Mouse (Mus musculus): ENCODE data around the gene Pde4a. TPM values are rescaled to one million over a fixed set of nuclear protein-coding genes. Genes with fewer than 3 reads are reported as not detected.

Pde4a gene
- polyA plus RNA-seq, 1 experiment from 2014 or later = 2.8 TPM

- Histone ChIP-seq H3K4me1 (replicated peaks; ENCODE audit: control insufficient read depth, insufficient read depth, low read length) (peaks cover 2% of the 10 kb centered on the region; the same call in 1 of the 2 replicates), H3K27me3 (replicated peaks; ENCODE audit: control insufficient read depth, insufficient read depth, low read length) (no peaks in the 10 kb centered on the region), H3K4me2 (replicated peaks; ENCODE audit: low read depth) (peak overlapping the region; percentile 45), H3K27ac (ENCODE audit: low read depth, low read length) (no peak overlapping the region), H3K9me3 (ENCODE audit: control insufficient read depth) (no peaks in the 10 kb centered on the region), H3K9ac (ENCODE audit: low read depth, low read length) (0 out of 2 replicates have a peak overlapping the region, but pooled peaks have one; percentile 42), H3K36me3 (ENCODE audit: control insufficient read depth, insufficient read depth) (peaks cover 39% of the 10 kb centered on the region), H3K4me3 (ENCODE audit: low read depth, low read length) (no peak overlapping the region)
- TF ChIP-seq CTCF (IDR thresholded peaks at IDR 0.05; ENCODE audit: low read depth) = no peak
- WGBS = 35% methylated on average over 10 of the region's 10 CpGs
- ATAC-seq = peak; percentile 37; the same call in 1 of the 2 replicates
These were observed 18.8 kb upstream of the Pde4a start for GRCm38 (mm10) chr9:21146722-21147121.

- no peaks in the 10 kb centered on the region for H3K9me3 ChIP-seq (ENCODE audit: control insufficient read depth)
- no peak for ATAC-seq
- H3K36me3 ChIP-seq (ENCODE audit: control insufficient read depth, insufficient read depth) = peaks cover 22% of the 10 kb centered on the region
- no peak for TF ChIP-seq CTCF (IDR thresholded peaks at IDR 0.05; ENCODE audit: low read depth)
- H3K27ac ChIP-seq (ENCODE audit: low read depth, low read length) = peak overlapping the region; percentile 15; the same call in 1 of the 2 replicates
- peaks cover 2% of the 10 kb centered on the region; the same call in 1 of the 2 replicates for H3K4me1 ChIP-seq (replicated peaks; ENCODE audit: control insufficient read depth, insufficient read depth, low read length)
- peak overlapping the region; percentile 80; the same call in 1 of the 2 replicates for H3K9ac ChIP-seq (ENCODE audit: low read depth, low read length)
- peak overlapping the region; percentile 81 for H3K4me3 ChIP-seq (ENCODE audit: low read depth, low read length)
- H3K27me3 ChIP-seq (replicated peaks; ENCODE audit: control insufficient read depth, insufficient read depth, low read length) = no peaks in the 10 kb centered on the region
- peak overlapping the region; percentile 80 for H3K4me2 ChIP-seq (replicated peaks; ENCODE audit: low read depth)
These were observed 17.1 kb upstream of the Pde4a start for GRCm38 (mm10) chr9:21148427-21148826.

GRCm38 (mm10) chr9:21149077-21149653, 16.3 kb upstream of the Pde4a start:
- 5% methylated on average over 8 of the region's 8 CpGs for WGBS
- Histone ChIP-seq H3K27ac (ENCODE audit: low read depth, low read length) (peak overlapping the region; percentile 73), H3K9ac (ENCODE audit: low read depth, low read length) (peak overlapping the region; percentile 80), H3K4me1 (replicated peaks; ENCODE audit: control insufficient read depth, insufficient read depth, low read length) (peaks cover 2% of the 10 kb centered on the region; the same call in 1 of the 2 replicates), H3K4me2 (replicated peaks; ENCODE audit: low read depth) (peak overlapping the region; percentile 80), H3K27me3 (replicated peaks; ENCODE audit: control insufficient read depth, insufficient read depth, low read length) (no peaks in the 10 kb centered on the region), H3K4me3 (ENCODE audit: low read depth, low read length) (peak overlapping the region; percentile 81), H3K9me3 (ENCODE audit: control insufficient read depth) (no peaks in the 10 kb centered on the region), H3K36me3 (ENCODE audit: control insufficient read depth, insufficient read depth) (peaks cover 14% of the 10 kb centered on the region)
- no peak for TF ChIP-seq CTCF (IDR thresholded peaks at IDR 0.05; ENCODE audit: low read depth)
- no peak for ATAC-seq

- no peak for TF ChIP-seq CTCF (IDR thresholded peaks at IDR 0.05; ENCODE audit: low read depth)
- H3K9ac ChIP-seq (ENCODE audit: low read depth, low read length) = peak within 1 kb of the TSS; percentile 80
- H3K4me3 ChIP-seq (ENCODE audit: low read depth, low read length) = peak within 1 kb of the TSS; percentile 81
- WGBS = 4% methylated on average over 53 of the region's 56 CpGs
- H3K4me2 ChIP-seq (replicated peaks; ENCODE audit: low read depth) = peak within 1 kb of the TSS; percentile 80
- H3K27me3 ChIP-seq (replicated peaks; ENCODE audit: control insufficient read depth, insufficient read depth, low read length) = no peaks in the 10 kb centered on the region
- H3K4me1 ChIP-seq (replicated peaks; ENCODE audit: control insufficient read depth, insufficient read depth, low read length) = peaks cover 2% of the 10 kb centered on the region; the same call in 1 of the 2 replicates
- ATAC-seq = peak; percentile 94
- H3K9me3 ChIP-seq (ENCODE audit: control insufficient read depth) = no peaks in the 10 kb centered on the region
- H3K36me3 ChIP-seq (ENCODE audit: control insufficient read depth, insufficient read depth) = peaks cover 8% of the 10 kb centered on the region
- H3K27ac ChIP-seq (ENCODE audit: low read depth, low read length) = peak within 1 kb of the TSS; percentile 73
These were observed 15.7 kb upstream of the Pde4a start, which contains the start of gene Cdc37 for GRCm38 (mm10) chr9:21149654-21150419. Gene Cdc37 (minus strand): TSS chr9:21149982.

GRCm38 (mm10) chr9:21152715-21153114, 12.8 kb upstream of the Pde4a start:
- H3K27me3 ChIP-seq (replicated peaks; ENCODE audit: control insufficient read depth, insufficient read depth, low read length) = no peaks in the 10 kb centered on the region
- peak overlapping the region; percentile 79 for H3K4me2 ChIP-seq (replicated peaks; ENCODE audit: low read depth)
- H3K36me3 ChIP-seq (ENCODE audit: control insufficient read depth, insufficient read depth) = no peaks in the 10 kb centered on the region
- peak; percentile 90 for TF ChIP-seq CTCF (IDR thresholded peaks at IDR 0.05; ENCODE audit: low read depth)
- WGBS = 2% methylated on average over 11 of the region's 11 CpGs
- H3K9me3 ChIP-seq (ENCODE audit: control insufficient read depth) = no peaks in the 10 kb centered on the region
- H3K4me3 ChIP-seq (ENCODE audit: low read depth, low read length) = peak overlapping the region; percentile 36
- H3K27ac ChIP-seq (ENCODE audit: low read depth, low read length) = 0 out of 2 replicates have a peak overlapping the region, but pooled peaks have one; percentile 35
- 0 out of 2 replicates have a peak overlapping the region, but pooled peaks have one; percentile 26 for H3K9ac ChIP-seq (ENCODE audit: low read depth, low read length)
- H3K4me1 ChIP-seq (replicated peaks; ENCODE audit: control insufficient read depth, insufficient read depth, low read length) = no peaks in the 10 kb centered on the region; the same call in 1 of the 2 replicates
- ATAC-seq = no peak

- Histone ChIP-seq H3K4me2 (replicated peaks; ENCODE audit: low read depth) (peak overlapping the region; percentile 79), H3K9ac (ENCODE audit: low read depth, low read length) (peak overlapping the region; percentile 26; the same call in 1 of the 2 replicates), H3K9me3 (ENCODE audit: control insufficient read depth) (no peaks in the 10 kb centered on the region), H3K27ac (ENCODE audit: low read depth, low read length) (peak overlapping the region; percentile 35; the same call in 1 of the 2 replicates), H3K27me3 (replicated peaks; ENCODE audit: control insufficient read depth, insufficient read depth, low read length) (no peaks in the 10 kb centered on the region), H3K4me1 (replicated peaks; ENCODE audit: control insufficient read depth, insufficient read depth, low read length) (no peaks in the 10 kb centered on the region), H3K4me3 (ENCODE audit: low read depth, low read length) (peak overlapping the region; percentile 36), H3K36me3 (ENCODE audit: control insufficient read depth, insufficient read depth) (no peaks in the 10 kb centered on the region)
- ATAC-seq = no peak
- no peak for TF ChIP-seq CTCF (IDR thresholded peaks at IDR 0.05; ENCODE audit: low read depth)
- WGBS = 2% methylated on average over 12 of the region's 12 CpGs
These were observed 12.2 kb upstream of the Pde4a start for GRCm38 (mm10) chr9:21153331-21153730.
